Mouse (Mus musculus) stomach, embryonic 16.5 days (tissue): ENCODE results near the gene Mxra7. TPM values are rescaled to one million over a fixed set of nuclear protein-coding genes. Genes with fewer than 3 reads are reported as not detected.
A peak's percentile ranks its signal among the peaks of the same experiment; 100 is the strongest.

Experiments used
- ATAC-seq: fragments of 200-750 bp; cut with Nextera tagmentation; 2 replicates; pipeline ENCODE4 v1.8.0; 2017; ENCODE audit warnings: moderate number of reproducible peaks, moderate TSS enrichment; ENCODE audit not compliant: insufficient read depth, low FRiP score
- H3K27ac ChIP-seq: fragments of 300-500 bp; sonication (generic); 2 replicates; pipeline ENCODE4 v1.5.1; 2014; ENCODE audit warnings: low read length
- H3K27me3 ChIP-seq: fragments of 300-500 bp; sonication (generic); 2 replicates; pipeline ENCODE4 v1.6.1; 2014; ENCODE audit warnings: low read length, control low read depth, mixed read lengths; ENCODE audit not compliant: control insufficient read depth, insufficient read depth
- H3K36me3 ChIP-seq: fragments of 300-500 bp; sonication (generic); 2 replicates; pipeline ENCODE4 v1.6.1; 2014; ENCODE audit warnings: low read length; ENCODE audit not compliant: control insufficient read depth, insufficient read depth
- H3K4me1 ChIP-seq: fragments of 300-500 bp; sonication (generic); 2 replicates; pipeline ENCODE4 v1.6.1; 2014; ENCODE audit warnings: low read length, control low read depth, mixed read lengths; ENCODE audit not compliant: control insufficient read depth, insufficient read depth
- H3K4me2 ChIP-seq: fragments of 300-500 bp; sonication (generic); 2 replicates; pipeline ENCODE4 v1.6.1; 2014; ENCODE audit warnings: low read depth, low read length, mixed read lengths
- H3K4me3 ChIP-seq: fragments of 300-500 bp; sonication (generic); replicated peaks from 2 replicates; pipeline ENCODE4 v1.5.1; 2014; ENCODE audit warnings: mild to moderate bottlenecking, low read length
- H3K9ac ChIP-seq: fragments of 300-500 bp; sonication (generic); 2 replicates; pipeline ENCODE4 v1.6.1; 2014; ENCODE audit warnings: low read length
- H3K9me3 ChIP-seq: fragments of 300-500 bp; sonication (generic); replicated peaks from 2 replicates; pipeline ENCODE4 v1.6.1; 2016; ENCODE audit warnings: low read length, control low read depth; ENCODE audit not compliant: control insufficient read depth
- WGBS: fragments of 180-500 bp; shearing (Covaris S2); extraction: QIAGEN DNeasy Blood & Tissue Kit; methylation state at CpG from one replicate; pipeline ENCODE4 v1.1.7; 2014; 5-methylcytosine and 5-hydroxymethylcytosine counted together
- polyA plus RNA-seq: library from polyadenylated mRNA; unstranded; fragments of >200 nt; fragmentation: Nextera tagmentation; extraction: Ambion mirVana; gene quantifications from 2 replicates; pipeline ENCODE4 v1.2.1, GENCODE M21; 2015

Gene Mxra7
- polyA plus RNA-seq, 1 experiment from 2014 or later: 15.7 TPM

- H3K9me3 ChIP-seq: no peaks in the 10 kb centered on the region
- no peak overlapping the region for H3K9ac ChIP-seq
- H3K36me3 ChIP-seq: no peaks in the 10 kb centered on the region
- no peak overlapping the region for H3K4me3 ChIP-seq
- H3K4me1 ChIP-seq: peaks cover 34% of the 10 kb centered on the region
- no peaks in the 10 kb centered on the region for H3K27me3 ChIP-seq
- no peak for ATAC-seq
- H3K27ac ChIP-seq: no peak overlapping the region
- no peak overlapping the region for H3K4me2 ChIP-seq
- WGBS: 79% methylated on average over 10 of the region's 10 CpGs
Observed at GRCm38 (mm10) chr11:116822626-116823025, 5.2 kb downstream of the Mxra7 start.

- no peak overlapping the region for H3K9ac ChIP-seq
- no peak overlapping the region for H3K27ac ChIP-seq
- no peaks in the 10 kb centered on the region for H3K27me3 ChIP-seq
- no peak overlapping the region for H3K4me2 ChIP-seq
- no peak overlapping the region for H3K4me3 ChIP-seq
- no peak for ATAC-seq
- H3K36me3 ChIP-seq: no peaks in the 10 kb centered on the region
- peaks cover 34% of the 10 kb centered on the region for H3K4me1 ChIP-seq
- whole genome bisulfite sequencing: 48% methylated on average over 10 of the region's 10 CpGs
- no peaks in the 10 kb centered on the region for H3K9me3 ChIP-seq
Observed at GRCm38 (mm10) chr11:116822215-116822614, 5.6 kb downstream of the Mxra7 start.

- Histone ChIP-seq H3K27me3 (no peaks in the 10 kb centered on the region), H3K4me1 (peaks cover 29% of the 10 kb centered on the region), H3K27ac (no peak overlapping the region), H3K36me3 (no peaks in the 10 kb centered on the region), H3K4me3 (no peak overlapping the region), H3K9me3 (no peaks in the 10 kb centered on the region), H3K4me2 (no peak overlapping the region), H3K9ac (no peak overlapping the region)
- 66% methylated on average over 13 of the region's 13 CpGs for WGBS
- ATAC-seq: no peak
Observed at GRCm38 (mm10) chr11:116821057-116821940, 6.5 kb downstream of the Mxra7 start.

- Histone ChIP-seq H3K9me3 (no peaks in the 10 kb centered on the region), H3K9ac (no peak overlapping the region), H3K36me3 (no peaks in the 10 kb centered on the region), H3K27ac (no peak overlapping the region), H3K27me3 (no peaks in the 10 kb centered on the region), H3K4me2 (no peak overlapping the region), H3K4me3 (no peak overlapping the region), H3K4me1 (peaks cover 31% of the 10 kb centered on the region)
- 75% methylated on average over 5 of the region's 5 CpGs for WGBS
- ATAC-seq: no peak
Observed at GRCm38 (mm10) chr11:116819932-116820593, 7.8 kb downstream of the Mxra7 start.

- Histone ChIP-seq H3K9ac (no peak overlapping the region), H3K4me1 (peaks cover 44% of the 10 kb centered on the region), H3K36me3 (no peaks in the 10 kb centered on the region), H3K27ac (no peak overlapping the region; the same call in 1 of the 2 replicates), H3K4me2 (no peak overlapping the region), H3K4me3 (no peak overlapping the region), H3K9me3 (no peaks in the 10 kb centered on the region), H3K27me3 (no peaks in the 10 kb centered on the region)
- ATAC-seq: no peak
- WGBS: 31% methylated on average over 8 of the region's 8 CpGs
Observed at GRCm38 (mm10) chr11:116818722-116819121, 9.1 kb downstream of the Mxra7 start.

- ATAC-seq: no peak
- no peak overlapping the region for H3K9ac ChIP-seq
- H3K4me3 ChIP-seq: no peak overlapping the region
- H3K4me1 ChIP-seq: peaks cover 56% of the 10 kb centered on the region
- no peaks in the 10 kb centered on the region for H3K9me3 ChIP-seq
- no peaks in the 10 kb centered on the region for H3K27me3 ChIP-seq
- H3K36me3 ChIP-seq: no peaks in the 10 kb centered on the region
- 95% methylated on average over 5 of the region's 5 CpGs for WGBS
- no peak overlapping the region for H3K4me2 ChIP-seq
- H3K27ac ChIP-seq: no peak overlapping the region
Observed at GRCm38 (mm10) chr11:116817567-116817966, 10.3 kb downstream of the Mxra7 start.

GRCm38 (mm10) chr11:116816769-116817168 lies 11.1 kb downstream of the Mxra7 start:
- H3K27me3 ChIP-seq: no peaks in the 10 kb centered on the region
- no peak overlapping the region for H3K9ac ChIP-seq
- H3K36me3 ChIP-seq: no peaks in the 10 kb centered on the region
- no peak overlapping the region for H3K27ac ChIP-seq
- H3K4me3 ChIP-seq: no peak overlapping the region
- WGBS: 81% methylated on average over 5 of the region's 5 CpGs
- no peak overlapping the region for H3K4me2 ChIP-seq
- H3K9me3 ChIP-seq: no peaks in the 10 kb centered on the region
- H3K4me1 ChIP-seq: peaks cover 51% of the 10 kb centered on the region
- no peak for ATAC-seq

GRCm38 (mm10) chr11:116814884-116815415 lies 12.9 kb downstream of the Mxra7 start:
- Histone ChIP-seq H3K27me3 (no peaks in the 10 kb centered on the region), H3K36me3 (no peaks in the 10 kb centered on the region), H3K9ac (peak overlapping the region; percentile 43; the same call in 1 of the 2 replicates), H3K27ac (peak overlapping the region; percentile 94), H3K4me3 (no peak overlapping the region), H3K9me3 (no peaks in the 10 kb centered on the region), H3K4me2 (peak overlapping the region; percentile 27), H3K4me1 (peaks cover 54% of the 10 kb centered on the region)
- WGBS: 30% methylated on average over 7 of the region's 7 CpGs
- ATAC-seq: no peak
